Mouse (Mus musculus) G1E (cell line): ENCODE measurements at regions not wholly inside any gene's neighbourhood (a gene's known extent, or its start where the extent isn't known, plus 50 kb on each side); places are given as distances from the start of the nearest gene placed in this dataset.

ENCODE experiments used
- CTCF ChIP-seq: IDR thresholded peaks from 2 replicates; pipeline ENCODE4 v1.5.1; 2012; ENCODE audit warnings: low read depth, low read length, inconsistent platforms, mixed read lengths
- GATA1 ChIP-seq: IDR thresholded peaks from 2 replicates; pipeline ENCODE4 v1.6.1; 2012; ENCODE audit warnings: borderline replicate concordance, low read length, inconsistent platforms, mixed read lengths
- POLR2AphosphoS5 ChIP-seq: IDR thresholded peaks from 2 replicates; pipeline ENCODE4 v1.6.1; 2012; ENCODE audit warnings: low read depth, low read length, inconsistent platforms; ENCODE audit not compliant: insufficient replicate concordance

DNA sequence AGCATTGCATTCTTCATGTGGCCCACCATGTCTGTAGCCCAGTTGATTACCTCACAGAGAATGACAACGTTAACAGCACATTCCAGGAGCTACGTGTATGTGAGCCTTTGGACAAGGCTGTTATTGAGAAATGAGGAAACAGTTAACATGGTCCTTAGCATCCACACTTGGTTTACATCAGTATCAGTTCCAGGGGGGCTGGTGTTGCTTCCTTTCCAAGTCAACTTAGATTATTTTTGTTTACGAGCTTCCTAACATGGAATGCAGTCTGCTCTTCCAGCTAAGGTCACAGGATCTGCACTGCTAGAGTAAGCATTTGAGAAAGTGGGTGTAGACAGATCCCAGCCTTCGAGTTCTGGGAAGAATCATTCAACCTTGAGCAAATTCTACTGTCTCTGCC, 239.4 kb upstream of the Ttc29 start:
- no peak for TF ChIP-seq CTCF
- TF ChIP-seq POLR2AphosphoS5: no peak
- TF ChIP-seq GATA1: no peak
